Mouse (Mus musculus): ENCODE data around the gene Ccnl1.

The Ccnl1 gene

GRCm38 (mm10) chr3:65959416-65960001 lies 1.5 kb upstream of the Ccnl1 start:
- no peak for DNase-seq (ENCODE audit: low spot score in 2 of 2)

- no peak for DNase-seq (ENCODE audit: low spot score in 2 of 2)
These were observed 764 bp upstream of the Ccnl1 start for GRCm38 (mm10) chr3:65958840-65959185.

GRCm38 (mm10) chr3:65957271-65958101 lies 563 bp downstream of the Ccnl1 start:
- peak; percentile 38 to 58 for DNase-seq (ENCODE audit: low spot score in 2 of 2)

GRCm38 (mm10) chr3:65954499-65955391 lies 3.3 kb downstream of the Ccnl1 start:
- DNase-seq (ENCODE audit: low spot score in 2 of 2): no peak

GRCm38 (mm10) chr3:65950831-65951365 lies 7.2 kb downstream of the Ccnl1 start:
- DNase-seq (ENCODE audit: low spot score in 2 of 2): no peak

GRCm38 (mm10) chr3:65950304-65950703 lies 7.7 kb downstream of the Ccnl1 start:
- DNase-seq (ENCODE audit: low spot score in 2 of 2): no peak

GRCm38 (mm10) chr3:65945277-65945932 lies 12.6 kb downstream of the Ccnl1 start:
- DNase-seq (ENCODE audit: low spot score in 2 of 2): no peak

GRCm38 (mm10) chr3:65944713-65945112 lies 13.3 kb downstream of the Ccnl1 start:
- DNase-seq (ENCODE audit: low spot score in 2 of 2): no peak

GRCm38 (mm10) chr3:65943453-65943852 lies 14.6 kb downstream of the Ccnl1 start:
- DNase-seq (ENCODE audit: low spot score in 2 of 2): no peak

- no peak for DNase-seq (ENCODE audit: low spot score in 2 of 2)
These were observed 17.0 kb downstream of the Ccnl1 start for GRCm38 (mm10) chr3:65941052-65941451.

GRCm38 (mm10) chr3:65938211-65938610 lies 19.8 kb downstream of the Ccnl1 start:
- DNase-seq (ENCODE audit: low spot score in 2 of 2): no peak

- no peak for DNase-seq (ENCODE audit: low spot score in 2 of 2)
These were observed 21.7 kb downstream of the Ccnl1 start for GRCm38 (mm10) chr3:65936384-65936783.

GRCm38 (mm10) chr3:65935153-65935552 lies 22.9 kb downstream of the Ccnl1 start:
- DNase-seq (ENCODE audit: low spot score in 2 of 2): no peak

GRCm38 (mm10) chr3:65933726-65934125 lies 24.3 kb downstream of the Ccnl1 start:
- DNase-seq (ENCODE audit: low spot score in 2 of 2): no peak

GRCm38 (mm10) chr3:65931542-65931941 lies 26.5 kb downstream of the Ccnl1 start:
- DNase-seq (ENCODE audit: low spot score in 2 of 2): no peak

GRCm38 (mm10) chr3:65930636-65931035 lies 27.4 kb downstream of the Ccnl1 start:
- DNase-seq (ENCODE audit: low spot score in 2 of 2): no peak

GRCm38 (mm10) chr3:65929821-65930633 lies 28.0 kb downstream of the Ccnl1 start:
- peak in 1 of 2 experiments; percentile 57 for DNase-seq (ENCODE audit: low spot score in 2 of 2)

- DNase-seq (ENCODE audit: low spot score in 2 of 2): peak in 1 of 2 experiments; percentile 33
These were observed 28.7 kb downstream of the Ccnl1 start for GRCm38 (mm10) chr3:65929304-65929783.

GRCm38 (mm10) chr3:65928614-65929272 lies 29.3 kb downstream of the Ccnl1 start:
- no peak for DNase-seq (ENCODE audit: low spot score in 2 of 2)

- DNase-seq (ENCODE audit: low spot score in 2 of 2): no peak
These were observed 30.4 kb downstream of the Ccnl1 start for GRCm38 (mm10) chr3:65927685-65928084.

All from spleen, postnatal 14 days (tissue).